Mouse (Mus musculus): ENCODE data around the gene Erbb3. TPM values are rescaled to one million over a fixed set of nuclear protein-coding genes. Genes with fewer than 3 reads are reported as not detected.
A peak's percentile ranks its signal among the peaks of the same experiment; 100 is the strongest.
"Not testable (repeated sequence)": the region's sequence is repeated elsewhere in the genome, so short reads cannot be mapped to it uniquely, and the experiment has no call there.

The Erbb3 gene
- total RNA-seq (2022), result 1 to 10 TPM; 2.5 to 5.8 (median 4.6) TPM

- DNase-seq, result peak; percentile 29
Observed at GRCm38 (mm10) chr10:128589464-128590192, at the start of gene Erbb3. Gene Erbb3 (minus strand): TSS chr10:128589652.

GRCm38 (mm10) chr10:128637011-128637410 lies 47.6 kb upstream of the Erbb3 start:
- no peak for DNase-seq

- DNase-seq, result no peak
Observed at GRCm38 (mm10) chr10:128636561-128636960, 47.1 kb upstream of the Erbb3 start.

- no peak for DNase-seq
Observed at GRCm38 (mm10) chr10:128635697-128636096, 46.2 kb upstream of the Erbb3 start.

- DNase-seq, result no peak
Observed at GRCm38 (mm10) chr10:128631571-128631970, 42.1 kb upstream of the Erbb3 start.

- DNase-seq, result not testable (repeated sequence)
Observed at GRCm38 (mm10) chr10:128630306-128630705, 40.9 kb upstream of the Erbb3 start.

GRCm38 (mm10) chr10:128629746-128630145 lies 40.3 kb upstream of the Erbb3 start:
- no peak for DNase-seq

GRCm38 (mm10) chr10:128627398-128628317 lies 38.2 kb upstream of the Erbb3 start:
- DNase-seq, result no peak

- peak; percentile 91 for DNase-seq
Observed at GRCm38 (mm10) chr10:128626311-128627310, 37.2 kb upstream of the Erbb3 start, which contains the start of gene Rps26. Gene Rps26 (minus strand): TSS chr10:128626747.

- DNase-seq, result no peak
Observed at GRCm38 (mm10) chr10:128625287-128625894, 35.9 kb upstream of the Erbb3 start.

GRCm38 (mm10) chr10:128623106-128623613 lies 33.7 kb upstream of the Erbb3 start:
- not testable (repeated sequence) for DNase-seq

- DNase-seq, result no peak
Observed at GRCm38 (mm10) chr10:128622702-128623101, 33.2 kb upstream of the Erbb3 start.

- DNase-seq, result no peak
Observed at GRCm38 (mm10) chr10:128621986-128622520, 32.6 kb upstream of the Erbb3 start.

GRCm38 (mm10) chr10:128620241-128620640 lies 30.8 kb upstream of the Erbb3 start:
- no peak for DNase-seq

- DNase-seq, result not testable (repeated sequence)
Observed at GRCm38 (mm10) chr10:128619148-128619547, 29.7 kb upstream of the Erbb3 start.

- no peak for DNase-seq
Observed at GRCm38 (mm10) chr10:128618570-128618969, 29.1 kb upstream of the Erbb3 start.

- DNase-seq, result not testable (repeated sequence)
Observed at GRCm38 (mm10) chr10:128615798-128616448, 26.5 kb upstream of the Erbb3 start.

GRCm38 (mm10) chr10:128614934-128615333 lies 25.5 kb upstream of the Erbb3 start:
- DNase-seq, result no peak

GRCm38 (mm10) chr10:128613820-128614219 lies 24.4 kb upstream of the Erbb3 start:
- DNase-seq, result not testable (repeated sequence)

- DNase-seq, result no peak
Observed at GRCm38 (mm10) chr10:128613154-128613440, 23.6 kb upstream of the Erbb3 start.
